Mouse (Mus musculus) kidney, embryonic 15.5 days (tissue): ENCODE measurements at regions not wholly inside any gene's neighbourhood (a gene's known extent, or its start where the extent isn't known, plus 50 kb on each side); places are given as distances from the start of the nearest gene placed in this dataset. TPM values are rescaled to one million over a fixed set of nuclear protein-coding genes. Genes with fewer than 3 reads are reported as not detected.
A peak's percentile ranks its signal among the peaks of the same experiment; 100 is the strongest.

Experiments used
- ATAC-seq: fragments of 200-750 bp; cut with Nextera tagmentation; replicated peaks from 2 replicates; pipeline ENCODE4 v1.8.0; 2017; ENCODE audit warnings: moderate TSS enrichment; ENCODE audit not compliant: low FRiP score
- H3K27ac ChIP-seq: fragments of 300-500 bp; sonication (generic); 2 replicates; pipeline ENCODE4 v1.5.1; 2015; ENCODE audit warnings: mild to moderate bottlenecking, inconsistent platforms
- H3K27me3 ChIP-seq: fragments of 300-500 bp; sonication (generic); 2 replicates; pipeline ENCODE4 v1.6.1; 2015; ENCODE audit warnings: inconsistent platforms
- H3K36me3 ChIP-seq: fragments of 300-500 bp; sonication (generic); 2 replicates; pipeline ENCODE4 v1.6.1; 2015; ENCODE audit warnings: inconsistent platforms
- H3K4me1 ChIP-seq: fragments of 300-500 bp; sonication (generic); 2 replicates; pipeline ENCODE4 v1.6.1; 2015; ENCODE audit warnings: inconsistent platforms
- H3K4me2 ChIP-seq: fragments of 300-500 bp; sonication (generic); 2 replicates; pipeline ENCODE4 v1.6.1; 2015; ENCODE audit warnings: moderate library complexity, mild to moderate bottlenecking, inconsistent platforms
- H3K4me3 ChIP-seq: fragments of 300-500 bp; sonication (generic); replicated peaks from 2 replicates; pipeline ENCODE4 v1.5.1; 2015; ENCODE audit warnings: mild to moderate bottlenecking, inconsistent platforms
- H3K9ac ChIP-seq: fragments of 300-500 bp; sonication (generic); 2 replicates; pipeline ENCODE4 v1.6.1; 2015; ENCODE audit warnings: mild to moderate bottlenecking, inconsistent platforms
- H3K9me3 ChIP-seq: fragments of 300-500 bp; sonication (generic); replicated peaks from 2 replicates; pipeline ENCODE4 v1.6.1; 2016; ENCODE audit warnings: inconsistent platforms
- WGBS: fragments of 180-500 bp; shearing (Covaris S2); methylation state at CpG from one replicate; pipeline ENCODE4 v1.1.7; 2015; ENCODE audit warnings: mixed read lengths; 5-methylcytosine and 5-hydroxymethylcytosine counted together
- microRNA-seq: library from miRNA; unstranded; fragments of <30 nt; microRNA quantifications from one replicate; pipeline ENCODE4, GENCODE M21; 2016

DNA sequence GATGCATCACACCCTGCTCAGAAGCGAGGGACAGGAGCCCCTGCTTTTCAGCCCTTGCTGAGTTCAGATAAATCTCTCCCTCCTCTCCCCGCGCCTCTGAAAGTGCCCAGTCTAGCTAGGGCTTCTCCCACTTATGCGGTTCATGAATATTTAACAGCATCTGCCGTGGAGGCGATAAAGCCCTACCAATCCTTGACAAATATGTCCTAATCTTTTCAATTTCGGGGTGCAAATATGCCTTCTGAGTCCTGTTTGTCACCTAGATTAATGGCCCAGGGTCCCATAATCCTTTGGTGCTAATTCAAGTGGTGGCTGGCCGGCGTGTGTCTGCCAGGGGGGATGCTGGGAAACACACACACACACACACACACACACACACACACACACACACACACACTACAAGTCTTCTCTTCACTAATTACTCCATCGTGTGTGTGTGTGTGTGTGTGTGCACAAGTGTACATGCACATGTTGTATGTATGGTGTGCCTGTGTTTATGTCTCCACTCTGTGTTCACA lies 65.5 kb upstream of the Lhx5 start:
- Histone ChIP-seq H3K9me3 (no peaks in the 10 kb centered on the region), H3K4me1 (peaks cover 3% of the 10 kb centered on the region; the same call in 1 of the 2 replicates), H3K36me3 (no peaks in the 10 kb centered on the region), H3K27me3 (peaks cover 15% of the 10 kb centered on the region; the same call in 1 of the 2 replicates), H3K4me3 (no peak overlapping the region), H3K27ac (no peak overlapping the region), H3K9ac (no peak overlapping the region), H3K4me2 (no peak overlapping the region)
- WGBS = 54% methylated on average over 10 of the region's 10 CpGs
- no peak for ATAC-seq

DNA sequence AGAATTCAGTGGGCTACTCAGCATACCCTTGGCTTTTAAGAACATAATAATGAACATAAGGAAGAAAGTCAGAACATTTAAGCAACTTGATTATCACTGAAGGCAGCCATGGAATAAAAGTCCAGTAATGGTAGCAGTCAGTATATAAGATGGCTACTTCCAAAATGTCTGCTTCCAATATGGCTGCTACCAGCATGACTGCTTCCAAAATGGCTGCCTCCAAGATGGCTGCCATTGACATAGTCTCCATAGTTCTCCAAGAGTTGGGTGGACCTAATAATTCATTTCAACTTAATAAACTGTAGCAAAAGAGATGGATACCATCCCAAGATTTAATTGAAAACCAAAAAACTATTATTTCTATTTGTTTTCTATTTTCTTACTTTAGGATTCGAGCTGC lies 62.7 kb upstream of the Lhx5 start:
- H3K27ac ChIP-seq = no peak overlapping the region
- 92% methylated on average over 1 of the region's 1 CpGs for WGBS
- no peaks in the 10 kb centered on the region for H3K9me3 ChIP-seq

DNA sequence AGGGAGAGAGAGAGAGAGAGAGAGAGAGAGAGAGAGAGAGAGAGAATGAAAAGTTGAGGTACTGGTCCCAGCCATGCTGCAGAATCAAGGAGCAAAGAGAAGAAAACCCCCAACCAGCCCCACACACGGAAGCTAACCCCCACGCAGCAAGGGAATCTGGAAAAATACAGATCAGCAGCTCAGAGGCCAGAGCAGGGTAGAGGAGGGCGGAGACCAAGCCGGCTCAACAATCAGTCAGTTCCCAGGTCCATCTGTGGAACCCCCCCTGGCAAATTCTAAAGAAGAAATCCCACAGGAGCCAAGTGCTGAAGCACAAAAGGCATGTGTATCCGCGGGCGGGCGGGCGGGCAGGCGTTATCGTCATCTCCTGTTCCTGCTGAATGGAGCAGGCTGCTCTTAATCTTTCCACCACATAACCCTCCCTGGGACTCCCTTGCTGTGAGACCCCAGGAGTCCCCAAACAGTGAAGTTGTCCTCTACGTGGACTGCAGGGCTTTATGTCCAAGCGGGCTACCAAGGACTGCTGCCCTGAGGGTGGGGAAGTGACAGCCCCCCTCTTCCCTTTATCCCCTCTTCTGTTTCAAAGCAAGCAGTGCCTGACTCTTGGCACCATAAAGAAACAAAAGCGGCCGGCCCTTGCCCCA lies 60.2 kb upstream of the Lhx5 start:
- H3K9me3 ChIP-seq = no peaks in the 10 kb centered on the region
- no peak overlapping the region for H3K4me3 ChIP-seq
- 0 out of 2 replicates have a peak, but pooled peaks have one; percentile 9 for ATAC-seq
- no peak overlapping the region for H3K27ac ChIP-seq
- H3K4me2 ChIP-seq = peak overlapping the region; percentile 33
- H3K36me3 ChIP-seq = no peaks in the 10 kb centered on the region
- WGBS = 4% methylated on average over 15 of the region's 15 CpGs
- no peak overlapping the region for H3K9ac ChIP-seq
- H3K4me1 ChIP-seq = peaks cover 9% of the 10 kb centered on the region; the same call in 1 of the 2 replicates
- H3K27me3 ChIP-seq = peaks cover 27% of the 10 kb centered on the region

More for the DNA sequence above, 62.7 kb upstream of the Lhx5 start:
- H3K9ac ChIP-seq = no peak overlapping the region
- no peak overlapping the region for H3K4me2 ChIP-seq
- H3K36me3 ChIP-seq = no peaks in the 10 kb centered on the region
- peaks cover 15% of the 10 kb centered on the region for H3K27me3 ChIP-seq
- no peak for ATAC-seq
- peaks cover 9% of the 10 kb centered on the region; the same call in 1 of the 2 replicates for H3K4me1 ChIP-seq
- no peak overlapping the region for H3K4me3 ChIP-seq

DNA sequence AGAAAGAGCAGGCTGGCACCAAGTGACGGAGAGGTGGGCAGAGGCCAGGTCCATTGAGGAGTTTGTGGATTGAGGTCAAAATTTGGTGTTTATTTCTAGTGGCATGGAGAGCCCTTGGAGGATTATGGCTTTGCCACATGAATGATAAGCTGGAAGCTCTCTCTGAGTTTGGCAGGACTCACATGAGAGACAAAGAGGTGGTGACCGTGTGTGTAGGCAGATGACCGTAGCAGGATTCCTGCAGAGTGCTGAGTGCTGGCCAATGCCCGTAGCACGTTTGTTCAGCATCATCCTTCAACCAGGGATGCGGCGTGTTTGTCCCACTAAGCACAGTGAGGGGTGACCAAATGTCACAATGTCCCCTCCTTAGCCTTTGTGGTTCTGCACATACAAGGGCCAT lies 58.1 kb upstream of the Lhx5 start:
- H3K4me3 ChIP-seq = no peak overlapping the region
- ATAC-seq = no peak
- no peak overlapping the region for H3K9ac ChIP-seq
- H3K27me3 ChIP-seq = peaks cover 23% of the 10 kb centered on the region
- no peaks in the 10 kb centered on the region for H3K9me3 ChIP-seq
- peaks cover 9% of the 10 kb centered on the region; the same call in 1 of the 2 replicates for H3K4me1 ChIP-seq
- H3K27ac ChIP-seq = no peak overlapping the region
- 87% methylated on average over 7 of the region's 7 CpGs for WGBS
- no peak overlapping the region for H3K4me2 ChIP-seq
- H3K36me3 ChIP-seq = no peaks in the 10 kb centered on the region

Small RNA genes in the stretch of these regions (microRNA-seq; reads per million reads assigned to microRNA genes)
- gene Gm26474 = not detected
